In genomic region chr2:173281021-173281937, GRCm38 (mm10) we compare ENCODE assay signal across 9 mouse cellular contexts. TPM values are rescaled to one million over a fixed set of nuclear protein-coding genes. Genes with fewer than 3 reads are reported as not detected.
DNase-seq lines count a peak whose midpoint lies in the region; ATAC-seq lines count a peak whose summit lies in the region.
"Had no signal": no experiment of that assay in that cellular context is flagged by ENCODE, and none has a peak within 500 bp of the region (broad histone marks: within the 10 kb centered on the region; RNA-seq: fewer than 3 reads in every experiment).

No protein-coding gene starts in this region.

- H3K36me3 ChIP-seq in midbrain, embryonic 10.5 days = no peaks in the 10 kb centered on the region
- no peaks in the 10 kb centered on the region for H3K36me3 ChIP-seq in midbrain, embryonic 15.5 days (replicated peaks)
- H3K36me3 ChIP-seq in intestine, embryonic 16.5 days (ENCODE audit: control insufficient read depth, insufficient read depth, low read length) = no peaks in the 10 kb centered on the region
- no peaks in the 10 kb centered on the region for H3K36me3 ChIP-seq in stomach, embryonic 16.5 days (ENCODE audit: control insufficient read depth, insufficient read depth, low read length)

- no peak for DNase-seq in midbrain, embryonic 10.5 days (ENCODE audit: low spot score)
- DNase-seq in adrenal gland, postnatal 36 days = peak; percentile 76
- no peak for DNase-seq in right cerebral cortex, postnatal 10 days (ENCODE audit: low spot score in 2 of 2)
- no peak for DNase-seq in thymus, postnatal 14 days
- no peak for DNase-seq in urinary bladder, adult 18-20 months (ENCODE audit: low spot score in 2 of 2)

- 0 out of 2 replicates have a peak overlapping the region, but pooled peaks have one; percentile 1 for H3K27ac ChIP-seq in midbrain, embryonic 10.5 days (replicated peaks)
- H3K27ac ChIP-seq in midbrain, embryonic 15.5 days = no peak overlapping the region
- no peak overlapping the region for H3K27ac ChIP-seq in intestine, embryonic 16.5 days (ENCODE audit: low read length)
- H3K27ac ChIP-seq in stomach, embryonic 16.5 days (ENCODE audit: low read length) = no peak overlapping the region

- H3K27me3 ChIP-seq in midbrain, embryonic 10.5 days (ENCODE audit: low read depth, poor library complexity, severe bottlenecking) = peaks cover 55% of the 10 kb centered on the region
- H3K27me3 ChIP-seq in midbrain, embryonic 15.5 days (replicated peaks) = no peaks in the 10 kb centered on the region
- H3K27me3 ChIP-seq in intestine, embryonic 16.5 days (replicated peaks; ENCODE audit: control insufficient read depth, insufficient read depth, low read length) = no peaks in the 10 kb centered on the region
- no peaks in the 10 kb centered on the region for H3K27me3 ChIP-seq in stomach, embryonic 16.5 days (ENCODE audit: control insufficient read depth, insufficient read depth, low read length)

- WGBS in midbrain, embryonic 10.5 days = 80% methylated on average over 9 of the region's 9 CpGs
- 67% methylated on average over 9 of the region's 9 CpGs for WGBS in midbrain, embryonic 15.5 days
- WGBS in intestine, embryonic 16.5 days = 70% methylated on average over 9 of the region's 9 CpGs
- WGBS in stomach, embryonic 16.5 days = 61% methylated on average over 9 of the region's 9 CpGs

- no peak for ATAC-seq in midbrain, embryonic 15.5 days (replicated peaks)
- 0 out of 2 replicates have a peak, but pooled peaks have one; percentile 1 for ATAC-seq in intestine, embryonic 16.5 days
- 0 out of 2 replicates have a peak, but pooled peaks have one; percentile 30 for ATAC-seq in stomach, embryonic 16.5 days (ENCODE audit: insufficient read depth, low FRiP score)

- no peak overlapping the region for H3K4me3 ChIP-seq in midbrain, embryonic 10.5 days
- H3K4me3 ChIP-seq in midbrain, embryonic 15.5 days = no peak overlapping the region
- no peak overlapping the region for H3K4me3 ChIP-seq in intestine, embryonic 16.5 days (ENCODE audit: low read length)
- no peak overlapping the region for H3K4me3 ChIP-seq in stomach, embryonic 16.5 days (replicated peaks; ENCODE audit: low read length)
- H3K4me3 ChIP-seq: megakaryocyte, embryonic 14.5 days had no signal

- no peak overlapping the region for H3K9ac ChIP-seq in midbrain, embryonic 15.5 days
- H3K9ac ChIP-seq in intestine, embryonic 16.5 days (ENCODE audit: low read depth, low read length) = no peak overlapping the region
- H3K9ac ChIP-seq in stomach, embryonic 16.5 days (ENCODE audit: low read length) = no peak overlapping the region; the same call in 1 of the 2 replicates

- H3K4me1 ChIP-seq in midbrain, embryonic 10.5 days = peaks cover 12% of the 10 kb centered on the region
- H3K4me1 ChIP-seq in midbrain, embryonic 15.5 days = peaks cover 8% of the 10 kb centered on the region
- H3K4me1 ChIP-seq in intestine, embryonic 16.5 days (ENCODE audit: control insufficient read depth, insufficient read depth, low read length) = peaks cover 17% of the 10 kb centered on the region
- peaks cover 9% of the 10 kb centered on the region; the same call in 1 of the 2 replicates for H3K4me1 ChIP-seq in stomach, embryonic 16.5 days (ENCODE audit: control insufficient read depth, insufficient read depth, low read length)

- H3K4me2 ChIP-seq in midbrain, embryonic 15.5 days = no peak overlapping the region
- no peak overlapping the region for H3K4me2 ChIP-seq in intestine, embryonic 16.5 days (ENCODE audit: low read depth, low read length)
- no peak overlapping the region for H3K4me2 ChIP-seq in stomach, embryonic 16.5 days (ENCODE audit: low read depth, low read length)

- no peaks in the 10 kb centered on the region; the same call in 1 of the 2 replicates for H3K9me3 ChIP-seq in midbrain, embryonic 10.5 days (replicated peaks)
- H3K9me3 ChIP-seq in midbrain, embryonic 15.5 days = no peaks in the 10 kb centered on the region
- H3K9me3 ChIP-seq in intestine, embryonic 16.5 days (ENCODE audit: control insufficient read depth, low read length) = no peaks in the 10 kb centered on the region
- H3K9me3 ChIP-seq in stomach, embryonic 16.5 days (replicated peaks; ENCODE audit: control insufficient read depth, low read length) = no peaks in the 10 kb centered on the region

RNA-seq across cellular contexts. Expression of gene Pmepa1, which starts 4.9 kb away (rescaled TPM):
- polyA plus RNA-seq in midbrain, embryonic 10.5 days (2016; fragmentation: Nextera tagmentation; extraction: Ambion mirVana) = 1.2 and 2.0 TPM in 2 replicates
- 4.1 and 4.6 TPM in 2 replicates for polyA plus RNA-seq in midbrain, embryonic 15.5 days (2015; fragmentation: Nextera tagmentation; extraction: Ambion mirVana)
- total RNA-seq in adrenal gland, postnatal 36 days (2021) = 10 to 100 TPM; 54.8 to 55.5 TPM
- 4.4 and 4.6 TPM in 2 replicates for polyA plus RNA-seq in intestine, embryonic 16.5 days (2015; fragmentation: Nextera tagmentation; extraction: Ambion mirVana)
- 7.2 and 7.4 TPM in 2 replicates for polyA plus RNA-seq in stomach, embryonic 16.5 days (2015; fragmentation: Nextera tagmentation; extraction: Ambion mirVana)

Comparison
In these comparisons a context has a peak if more than half of its experiments do, and no peak if none do; other contexts are left out.
1. DNase-seq: peak in adrenal gland, postnatal 36 days (2 of 2); none in midbrain, embryonic 10.5 days (single experiment), right cerebral cortex, postnatal 10 days (0 of 2), thymus, postnatal 14 days (single experiment) and urinary bladder, adult 18-20 months (0 of 2).